33 mouse cellular contexts compared by ENCODE assay signal in genomic region chr10:68253452-68254117, GRCm38 (mm10). TPM values are rescaled to one million over a fixed set of nuclear protein-coding genes. Genes with fewer than 3 reads are reported as not detected.
DNase-seq lines count a peak whose midpoint lies in the region; ATAC-seq lines count a peak whose summit lies in the region.
"Had no signal": no experiment of that assay in that cellular context is flagged by ENCODE, and none has a peak within 500 bp of the region (broad histone marks: within the 10 kb centered on the region; RNA-seq: fewer than 3 reads in every experiment).

No protein-coding gene starts in this region.

- H3K4me2 ChIP-seq in heart, embryonic 11.5 days: no peak overlapping the region
- H3K4me2 ChIP-seq in kidney, embryonic 15.5 days: no peak overlapping the region
- H3K4me2 ChIP-seq in limb, embryonic 15.5 days: peak overlapping the region; percentile 10; the same call in 1 of the 2 replicates
- no peak overlapping the region for H3K4me2 ChIP-seq in midbrain, embryonic 15.5 days
- H3K4me2 ChIP-seq: embryonic facial prominence, embryonic 12.5 days; forebrain, embryonic 13.5 days; heart, embryonic 12.5 days; hindbrain, embryonic 15.5 days; limb, embryonic 13.5 days; midbrain, embryonic 13.5 days had no signal

- 61% methylated on average over 7 of the region's 7 CpGs for WGBS in heart, embryonic 11.5 days (ENCODE audit: insufficient replicate concordance)
- 51% methylated on average over 7 of the region's 7 CpGs for WGBS in kidney, embryonic 15.5 days
- WGBS in limb, embryonic 15.5 days: 63% methylated on average over 7 of the region's 7 CpGs
- 81% methylated on average over 7 of the region's 7 CpGs for WGBS in midbrain, embryonic 15.5 days
- WGBS in forebrain, embryonic 10.5 days: 85% methylated on average over 7 of the region's 7 CpGs

- H3K27me3 ChIP-seq in heart, embryonic 11.5 days (ENCODE audit: control insufficient read depth, insufficient read depth, low read length): no peaks in the 10 kb centered on the region
- H3K27me3 ChIP-seq in kidney, embryonic 15.5 days: no peaks in the 10 kb centered on the region
- no peaks in the 10 kb centered on the region for H3K27me3 ChIP-seq in limb, embryonic 15.5 days
- no peaks in the 10 kb centered on the region for H3K27me3 ChIP-seq in midbrain, embryonic 15.5 days (replicated peaks)
- H3K27me3 ChIP-seq in forebrain, embryonic 10.5 days (ENCODE audit: poor library complexity, severe bottlenecking): no peaks in the 10 kb centered on the region
- H3K27me3 ChIP-seq: embryonic facial prominence, embryonic 12.5 days; forebrain, embryonic 13.5 days; heart, embryonic 12.5 days; hindbrain, embryonic 15.5 days; limb, embryonic 13.5 days; midbrain, embryonic 13.5 days had no signal

- no peak overlapping the region for H3K27ac ChIP-seq in heart, embryonic 11.5 days (ENCODE audit: low read depth, low read length)
- peak overlapping the region; percentile 7; the same call in 1 of the 2 replicates for H3K27ac ChIP-seq in kidney, embryonic 15.5 days
- 0 out of 2 replicates have a peak overlapping the region, but pooled peaks have one; percentile 18 for H3K27ac ChIP-seq in limb, embryonic 15.5 days
- no peak overlapping the region for H3K27ac ChIP-seq in midbrain, embryonic 15.5 days
- H3K27ac ChIP-seq in forebrain, embryonic 10.5 days: no peak overlapping the region
- H3K27ac ChIP-seq: embryonic facial prominence, embryonic 12.5 days; forebrain, embryonic 13.5 days; hindbrain, embryonic 10.5 days; hindbrain, embryonic 15.5 days; layer of hippocampus, adult 2 months; left cerebral cortex, adult 2 months; limb, embryonic 13.5 days; liver, embryonic 14.5 days; macrophage; midbrain, embryonic 13.5 days had no signal

- peaks cover 7% of the 10 kb centered on the region; the same call in 1 of the 2 replicates for H3K4me1 ChIP-seq in heart, embryonic 11.5 days (ENCODE audit: control insufficient read depth, insufficient read depth, low read length)
- H3K4me1 ChIP-seq in kidney, embryonic 15.5 days: peaks cover 31% of the 10 kb centered on the region
- peaks cover 8% of the 10 kb centered on the region; the same call in 1 of the 2 replicates for H3K4me1 ChIP-seq in limb, embryonic 15.5 days
- H3K4me1 ChIP-seq in midbrain, embryonic 15.5 days: peaks cover 2% of the 10 kb centered on the region; the same call in 1 of the 2 replicates
- peaks cover 11% of the 10 kb centered on the region; the same call in 1 of the 2 replicates for H3K4me1 ChIP-seq in forebrain, embryonic 10.5 days

- 0 out of 2 replicates have a peak, but pooled peaks have one; percentile 7 for ATAC-seq in heart, embryonic 11.5 days (replicated peaks; ENCODE audit: insufficient number of reproducible peaks, low FRiP score, low TSS enrichment)
- ATAC-seq in kidney, embryonic 15.5 days (replicated peaks; ENCODE audit: low FRiP score): peak; percentile 62
- no peak for ATAC-seq in limb, embryonic 15.5 days (ENCODE audit: insufficient number of reproducible peaks, low FRiP score, low TSS enrichment, low read depth)
- ATAC-seq in midbrain, embryonic 15.5 days (replicated peaks): no peak
- ATAC-seq: activated CD4-positive, CD25-positive, alpha-beta regulatory T cell, adult 4 months; forebrain, embryonic 13.5 days; inflammation-experienced regulatory T-cells, adult 6 months; midbrain, embryonic 13.5 days had no signal

- no peaks in the 10 kb centered on the region for H3K36me3 ChIP-seq in heart, embryonic 11.5 days (ENCODE audit: control insufficient read depth, insufficient read depth, low read length)
- H3K36me3 ChIP-seq in kidney, embryonic 15.5 days: peaks cover 20% of the 10 kb centered on the region
- H3K36me3 ChIP-seq in limb, embryonic 15.5 days: peaks cover 10% of the 10 kb centered on the region
- H3K36me3 ChIP-seq in midbrain, embryonic 15.5 days (replicated peaks): no peaks in the 10 kb centered on the region
- 0 out of 2 replicates have a peak, but pooled peaks cover 5% of the 10 kb centered on the region for H3K36me3 ChIP-seq in forebrain, embryonic 10.5 days (replicated peaks)
- H3K36me3 ChIP-seq: hindbrain, embryonic 15.5 days; midbrain, embryonic 13.5 days had no signal

- no peak for DNase-seq in heart, adult 9 months (ENCODE audit: low spot score in 2 of 2)
- DNase-seq in kidney, postnatal 10 days: no peak
- DNase-seq in R1 (ENCODE audit: low read depth, low spot score): peak; percentile 38
- DNase-seq in forebrain, embryonic 10.5 days (ENCODE audit: extremely low spot score, low spot score): no peak
- DNase-seq: adrenal gland, adult 2 months; adrenal gland, postnatal 36 days; cerebellum, adult 8-10 months; cerebellum, postnatal 25 days; gastrocnemius, postnatal 25 days; heart, adult 11 months; heart, postnatal 10 days; lung, adult 2 months; lung, postnatal 10 days; right cerebral cortex, postnatal 25 days; thymus, adult 18-20 months; thymus, postnatal 36 days had no signal

- no peak overlapping the region for H3K4me3 ChIP-seq in heart, embryonic 11.5 days (ENCODE audit: low read depth, low read length)
- no peak overlapping the region for H3K4me3 ChIP-seq in kidney, embryonic 15.5 days (replicated peaks)
- H3K4me3 ChIP-seq in limb, embryonic 15.5 days: no peak overlapping the region
- no peak overlapping the region for H3K4me3 ChIP-seq in midbrain, embryonic 15.5 days
- H3K4me3 ChIP-seq in forebrain, embryonic 10.5 days: no peak overlapping the region
- H3K4me3 ChIP-seq: embryonic facial prominence, embryonic 12.5 days; forebrain, embryonic 13.5 days; heart, embryonic 12.5 days; hindbrain, embryonic 10.5 days; hindbrain, embryonic 15.5 days; layer of hippocampus, adult 2 months; left cerebral cortex, adult 2 months; limb, embryonic 13.5 days; midbrain, embryonic 13.5 days had no signal

- H3K9me3 ChIP-seq in heart, embryonic 11.5 days (replicated peaks; ENCODE audit: control insufficient read depth, low read length): no peaks in the 10 kb centered on the region
- no peaks in the 10 kb centered on the region for H3K9me3 ChIP-seq in kidney, embryonic 15.5 days (replicated peaks)
- H3K9me3 ChIP-seq in limb, embryonic 15.5 days: no peaks in the 10 kb centered on the region
- no peaks in the 10 kb centered on the region for H3K9me3 ChIP-seq in midbrain, embryonic 15.5 days
- no peaks in the 10 kb centered on the region for H3K9me3 ChIP-seq in forebrain, embryonic 10.5 days
- H3K9me3 ChIP-seq: embryonic facial prominence, embryonic 12.5 days; forebrain, embryonic 13.5 days; heart, embryonic 12.5 days; hindbrain, embryonic 10.5 days; hindbrain, embryonic 15.5 days; limb, embryonic 13.5 days; midbrain, embryonic 13.5 days had no signal

- no peak overlapping the region for H3K9ac ChIP-seq in heart, embryonic 11.5 days (ENCODE audit: low read depth, low read length)
- no peak overlapping the region for H3K9ac ChIP-seq in kidney, embryonic 15.5 days
- no peak overlapping the region for H3K9ac ChIP-seq in limb, embryonic 15.5 days
- H3K9ac ChIP-seq in midbrain, embryonic 15.5 days: no peak overlapping the region
- H3K9ac ChIP-seq: embryonic facial prominence, embryonic 12.5 days; forebrain, embryonic 13.5 days; heart, embryonic 12.5 days; hindbrain, embryonic 15.5 days; limb, embryonic 13.5 days; liver, embryonic 14.5 days; midbrain, embryonic 13.5 days had no signal

RNA-seq across cellular contexts. Expression of gene Arid5b, which starts 25.0 kb away (rescaled TPM):
- 20.6 and 21.1 TPM in 2 replicates for polyA plus RNA-seq in heart, embryonic 11.5 days (2014; fragmentation: Nextera tagmentation; extraction: Ambion mirVana)
- 35.8 and 38.6 TPM in 2 replicates for polyA plus RNA-seq in kidney, embryonic 15.5 days (2015; fragmentation: Nextera tagmentation; extraction: Ambion mirVana)
- polyA plus RNA-seq in limb, embryonic 15.5 days (2015; fragmentation: Nextera tagmentation; extraction: Ambion mirVana): 40.1 and 41.2 TPM in 2 replicates
- polyA plus RNA-seq in midbrain, embryonic 15.5 days (2015; fragmentation: Nextera tagmentation; extraction: Ambion mirVana): 19.0 and 19.5 TPM in 2 replicates
- 9.4 and 10.5 TPM in 2 replicates for polyA plus RNA-seq in forebrain, embryonic 10.5 days (2016; fragmentation: Nextera tagmentation; extraction: Ambion mirVana)

Comparison
In these comparisons a context has a peak if more than half of its experiments do, and no peak if none do; other contexts are left out.
1. ATAC-seq: peak in heart, embryonic 11.5 days (single experiment) and kidney, embryonic 15.5 days (single experiment); none in limb, embryonic 15.5 days (single experiment) and midbrain, embryonic 15.5 days (single experiment).
2. H3K27ac ChIP-seq: peak in kidney, embryonic 15.5 days (single experiment) and limb, embryonic 15.5 days (single experiment); none in heart, embryonic 11.5 days (single experiment), midbrain, embryonic 15.5 days (single experiment) and forebrain, embryonic 10.5 days (single experiment).